Mouse (Mus musculus) embryo, embryonic 9.5 days (tissue): ENCODE results near the gene Lrrfip2.

Source experiments
- DNase-seq: peaks from one replicate; pipeline ENCODE4 v3.0.0-alpha.2; 2017; ENCODE audit errors: extremely low spot score

The Lrrfip2 gene

DNA sequence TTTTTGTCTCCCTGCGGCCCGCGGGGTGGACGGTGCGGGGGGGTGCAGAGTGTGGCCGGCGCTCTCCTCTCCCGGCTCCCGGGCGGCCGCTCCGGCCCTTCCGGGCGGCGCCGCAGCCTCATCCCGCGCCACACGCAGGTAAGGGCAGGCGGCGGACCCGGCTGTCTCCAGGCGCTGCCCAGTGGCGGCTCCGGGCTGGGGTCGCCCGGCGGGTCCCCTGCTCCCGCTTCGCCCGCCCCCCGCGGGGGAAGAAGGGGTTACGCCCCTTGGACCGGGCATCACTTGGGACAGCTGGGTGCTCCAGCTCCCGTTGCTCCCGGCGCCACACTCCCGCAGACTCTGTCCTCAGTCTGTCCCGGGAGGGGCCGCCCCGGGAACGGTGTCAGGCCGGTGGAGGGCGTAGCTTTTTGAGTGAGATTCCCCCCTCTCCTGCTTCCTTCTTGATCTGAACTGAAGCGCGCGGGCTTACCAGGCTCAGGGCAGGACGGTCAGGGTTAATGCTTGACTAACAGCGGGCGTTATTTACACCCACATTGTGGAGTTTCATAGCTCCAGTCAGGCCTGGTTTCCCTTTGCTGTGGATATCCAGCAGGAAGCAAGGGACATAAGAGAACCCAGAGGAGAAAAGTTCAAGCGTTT, 979 bp downstream of the Lrrfip2 start:
- no peak for DNase-seq

DNA sequence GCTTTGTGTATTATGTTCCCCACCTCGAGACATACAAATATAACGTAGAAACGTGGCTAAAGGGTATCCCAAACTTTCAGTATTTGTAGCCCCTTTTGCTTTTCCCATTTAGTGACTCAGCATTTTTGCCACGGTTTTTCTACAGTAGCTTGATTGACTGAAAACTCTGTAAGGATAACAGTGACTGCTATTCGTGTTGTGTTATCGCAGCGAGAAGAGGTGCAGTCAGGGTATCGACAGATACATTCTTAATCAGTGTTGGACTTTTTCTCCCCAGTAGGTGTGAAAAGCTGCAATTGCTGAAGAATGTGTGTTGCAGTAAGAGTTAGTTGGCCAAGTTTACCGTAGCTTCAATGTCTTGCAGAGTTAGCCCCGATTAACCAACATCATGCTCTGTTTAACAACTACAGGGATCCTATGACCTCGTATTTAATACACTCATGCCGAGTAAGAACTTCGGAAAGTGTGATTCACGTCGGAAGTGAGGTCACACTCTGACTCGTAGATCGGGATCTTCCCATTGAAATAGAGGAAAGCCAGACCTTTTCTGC, 1.6 kb downstream of the Lrrfip2 start:
- DNase-seq, result no peak

DNA sequence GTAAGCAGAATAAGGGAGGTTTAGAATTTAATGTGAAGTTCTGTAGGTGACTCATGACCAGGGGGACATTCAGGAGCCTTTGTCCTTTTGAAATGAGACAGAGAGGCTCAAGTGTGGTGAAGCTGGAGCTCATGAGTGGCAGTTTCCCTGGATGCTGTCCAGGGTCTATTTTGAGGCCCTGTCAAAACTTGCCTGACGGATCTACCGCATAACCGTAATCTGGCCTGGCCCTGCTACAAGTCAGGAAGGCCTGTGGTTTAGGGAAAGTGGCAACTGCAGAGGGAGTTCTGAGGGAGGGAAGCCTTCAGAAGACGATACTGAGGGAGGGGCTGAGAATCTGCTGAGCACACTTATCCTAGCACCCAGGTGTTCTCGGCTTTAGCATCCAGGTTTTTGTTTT, 5.1 kb downstream of the Lrrfip2 start:
- no peak for DNase-seq

DNA sequence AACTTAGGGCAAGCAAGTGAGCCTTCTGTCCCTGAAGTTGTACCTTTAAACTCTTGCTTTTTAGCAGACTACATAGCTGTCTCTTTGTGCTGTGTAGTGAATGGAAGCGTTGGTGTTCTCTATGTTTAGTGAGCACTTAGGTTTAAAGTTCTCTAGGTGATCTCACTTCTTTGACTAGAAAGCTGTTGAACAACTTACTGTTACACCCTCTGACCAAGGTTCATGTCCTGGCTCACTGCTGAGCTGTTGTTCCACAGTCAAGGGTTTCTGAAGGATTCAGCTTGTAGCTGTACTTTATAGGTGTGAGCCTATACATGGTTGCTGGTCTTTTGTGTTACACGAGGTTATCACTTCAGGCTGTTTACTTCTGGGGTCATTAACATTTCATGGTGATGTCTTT, 5.9 kb downstream of the Lrrfip2 start:
- no peak for DNase-seq

DNA sequence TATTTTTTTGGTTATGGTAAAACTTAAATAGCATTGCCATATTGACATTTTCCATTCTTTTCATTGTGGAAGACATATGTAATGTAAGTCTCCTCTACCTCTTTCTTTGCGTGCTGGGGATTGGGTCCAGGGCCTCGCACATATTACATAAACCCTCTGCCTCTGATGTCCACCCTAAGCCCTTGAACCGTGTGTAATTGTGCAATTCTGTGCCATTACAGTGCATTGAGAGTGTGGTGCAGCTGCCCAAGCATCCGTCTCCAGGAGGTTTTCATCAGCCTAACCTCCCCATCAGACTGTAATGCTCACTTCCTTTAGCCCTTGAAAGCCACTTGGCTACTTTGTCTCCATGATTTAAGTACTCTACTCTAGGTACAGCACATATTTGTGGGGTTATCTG, 7.0 kb downstream of the Lrrfip2 start:
- no peak for DNase-seq

DNA sequence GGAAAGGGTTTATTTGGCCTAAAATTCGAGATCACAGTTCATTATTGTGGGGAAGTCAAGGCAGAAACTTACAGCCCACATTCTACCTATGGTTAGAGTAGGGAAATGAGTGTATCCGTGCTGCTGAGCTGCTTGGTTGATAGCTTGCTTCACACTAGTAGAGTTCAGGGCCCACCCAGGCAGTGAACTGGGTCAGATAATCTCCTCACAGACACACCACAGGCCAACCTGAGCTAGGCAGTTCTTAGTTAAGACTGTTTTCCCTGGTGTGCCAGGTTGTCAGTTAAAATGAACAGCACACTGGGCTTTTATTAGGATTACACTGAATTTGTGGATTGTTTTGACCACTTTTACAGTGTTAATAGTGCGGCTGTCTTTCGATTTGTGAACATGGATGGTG, 9.3 kb downstream of the Lrrfip2 start:
- no peak for DNase-seq

DNA sequence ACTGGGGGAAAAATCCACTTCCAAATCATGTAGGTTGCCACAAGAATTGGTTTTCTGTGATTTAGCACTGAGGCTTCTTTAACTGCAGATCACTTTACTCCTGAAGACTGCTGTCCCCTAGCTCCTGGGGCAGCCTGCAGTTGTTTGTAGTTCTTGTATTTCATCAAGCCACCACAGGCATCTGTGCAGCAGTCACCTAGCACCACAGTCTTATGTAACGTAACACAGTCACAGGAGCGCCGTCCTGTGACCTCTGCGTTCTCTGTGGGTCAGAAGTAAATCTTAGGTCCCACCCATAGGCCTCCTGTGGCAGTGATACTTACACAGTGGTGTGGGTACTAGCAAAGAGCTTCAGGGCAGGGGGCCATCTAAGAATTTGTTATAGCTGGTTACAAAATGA, 10.4 kb downstream of the Lrrfip2 start:
- no peak for DNase-seq

DNA sequence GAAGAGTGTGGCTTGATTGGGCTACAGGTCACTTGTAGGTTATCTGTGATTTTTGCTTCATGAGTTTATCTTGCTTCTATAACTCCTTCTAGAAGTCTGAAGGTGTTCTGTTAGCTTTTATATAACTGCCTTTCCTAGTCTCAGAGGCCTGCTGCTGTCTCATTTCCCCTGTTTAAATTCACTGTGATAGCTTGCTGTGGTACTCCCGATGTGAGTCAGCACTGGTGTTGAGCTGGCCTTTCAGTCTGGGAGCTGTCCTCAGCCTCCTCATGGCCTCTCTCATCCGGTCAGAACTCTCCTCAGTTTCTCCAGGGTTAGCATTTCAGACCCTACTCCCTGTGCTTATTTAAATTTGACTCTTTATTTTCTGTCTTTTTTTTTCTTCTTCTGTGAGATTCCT, 12.7 kb downstream of the Lrrfip2 start:
- DNase-seq, result no peak

DNA sequence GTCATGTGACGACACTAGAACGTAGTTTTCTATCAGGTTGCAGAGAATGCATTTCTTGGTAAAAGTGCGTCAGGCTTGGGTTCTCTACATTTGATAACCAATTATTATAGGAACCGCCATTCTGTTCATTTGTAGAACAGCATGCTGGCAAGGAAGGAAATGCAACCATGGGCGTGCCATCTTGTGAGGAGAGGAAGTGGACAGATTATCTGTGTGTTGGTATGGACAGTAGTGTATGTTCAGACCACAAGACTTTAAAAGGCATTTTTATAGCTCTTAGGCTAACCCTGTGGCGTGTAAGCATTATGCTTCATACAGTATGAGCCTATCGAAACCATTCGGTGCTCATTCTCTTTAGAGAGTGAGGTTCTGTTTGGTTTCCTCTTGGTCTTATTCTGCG, 20.8 kb downstream of the Lrrfip2 start:
- DNase-seq, result no peak

DNA sequence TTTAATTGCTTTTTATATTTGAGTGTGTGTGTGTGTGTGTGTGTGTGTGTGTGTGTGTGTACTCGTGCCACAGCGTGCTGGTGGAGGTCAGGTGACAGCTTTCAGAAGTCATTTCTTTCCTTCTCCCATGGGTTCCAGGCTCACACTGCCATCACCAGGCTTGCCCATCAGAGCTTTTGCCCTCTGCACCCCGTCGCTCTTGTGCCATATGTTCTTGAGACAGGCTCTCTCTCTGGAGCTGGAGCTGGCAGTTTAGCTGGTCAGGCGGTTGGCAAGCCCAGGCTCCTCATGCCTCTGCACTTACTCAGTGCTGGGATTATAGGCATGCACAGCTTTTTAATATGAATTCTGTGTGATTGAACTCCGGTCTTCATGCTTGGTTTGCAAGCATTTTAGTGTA, 25.3 kb downstream of the Lrrfip2 start:
- DNase-seq, result no peak

DNA sequence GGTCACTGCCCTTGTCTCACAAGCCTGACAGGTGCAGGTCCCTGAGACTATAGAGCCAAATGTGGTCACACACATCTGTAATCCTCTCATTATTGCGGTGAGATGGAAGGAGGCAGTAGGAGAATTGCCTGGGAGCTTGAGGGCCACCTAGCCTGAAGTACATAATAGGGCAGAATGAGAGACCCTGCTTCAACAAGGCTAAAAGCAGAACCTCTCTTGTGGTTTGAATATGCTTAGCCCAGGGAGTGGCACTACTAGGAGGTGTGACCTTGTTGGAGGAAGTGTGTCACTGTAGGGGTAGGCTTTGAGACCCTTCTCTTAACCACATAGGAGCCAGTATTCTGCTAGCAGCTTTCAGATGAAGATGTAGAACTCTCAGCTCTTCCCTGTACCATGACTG, 26.0 kb downstream of the Lrrfip2 start:
- no peak for DNase-seq

DNA sequence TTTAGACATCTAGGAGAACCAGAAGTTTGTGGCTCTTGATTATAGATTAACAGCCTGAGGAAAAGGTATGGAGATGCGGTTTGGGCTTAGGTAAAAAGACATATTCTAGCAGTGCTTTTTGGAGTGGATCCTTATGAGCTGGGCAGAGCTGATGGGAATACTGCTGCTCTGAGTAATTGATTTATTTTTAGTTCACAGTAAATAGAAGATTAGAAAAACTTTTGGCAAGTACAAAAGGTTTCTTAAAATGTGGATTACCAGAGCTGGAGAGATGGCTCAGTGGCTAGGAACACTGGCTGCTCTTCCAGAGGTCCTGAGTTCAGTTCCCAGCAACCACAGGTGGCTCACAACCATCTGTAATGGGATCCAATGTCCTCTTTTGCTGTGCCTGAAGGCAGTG, 27.3 kb downstream of the Lrrfip2 start:
- no peak for DNase-seq

DNA sequence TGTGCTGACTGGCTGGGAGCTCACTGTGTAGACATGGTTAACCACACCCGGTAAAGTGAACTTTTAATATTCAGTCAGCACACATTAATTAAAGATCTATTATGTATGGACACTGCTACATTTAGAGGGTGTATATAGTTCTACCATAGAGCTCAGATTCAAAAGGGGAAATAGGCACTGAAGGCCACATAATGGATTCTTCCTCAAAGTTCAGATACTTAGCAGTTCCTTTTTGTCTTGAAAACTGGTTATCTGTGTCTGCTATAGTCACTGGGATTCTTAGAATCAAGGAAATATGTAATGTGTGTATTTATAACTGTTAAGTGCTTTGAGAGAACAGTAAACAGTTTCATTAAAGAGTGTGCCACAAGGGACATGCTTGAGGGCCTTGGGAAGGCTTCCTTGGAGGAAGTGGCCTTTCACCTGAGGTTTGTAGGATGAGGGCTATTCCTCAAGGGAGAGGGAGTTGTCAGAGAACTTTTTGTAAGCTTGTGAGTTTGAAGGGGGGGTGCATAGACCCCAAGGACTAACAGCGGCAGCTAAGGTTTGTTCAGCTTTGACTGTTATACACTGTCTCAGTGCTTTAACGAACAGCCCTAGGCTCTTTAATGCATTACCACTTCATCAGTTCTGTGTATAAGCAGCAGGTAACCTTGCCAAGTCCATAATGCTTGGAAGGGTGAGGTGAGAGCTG, 28.3 kb downstream of the Lrrfip2 start:
- DNase-seq, result no peak

DNA sequence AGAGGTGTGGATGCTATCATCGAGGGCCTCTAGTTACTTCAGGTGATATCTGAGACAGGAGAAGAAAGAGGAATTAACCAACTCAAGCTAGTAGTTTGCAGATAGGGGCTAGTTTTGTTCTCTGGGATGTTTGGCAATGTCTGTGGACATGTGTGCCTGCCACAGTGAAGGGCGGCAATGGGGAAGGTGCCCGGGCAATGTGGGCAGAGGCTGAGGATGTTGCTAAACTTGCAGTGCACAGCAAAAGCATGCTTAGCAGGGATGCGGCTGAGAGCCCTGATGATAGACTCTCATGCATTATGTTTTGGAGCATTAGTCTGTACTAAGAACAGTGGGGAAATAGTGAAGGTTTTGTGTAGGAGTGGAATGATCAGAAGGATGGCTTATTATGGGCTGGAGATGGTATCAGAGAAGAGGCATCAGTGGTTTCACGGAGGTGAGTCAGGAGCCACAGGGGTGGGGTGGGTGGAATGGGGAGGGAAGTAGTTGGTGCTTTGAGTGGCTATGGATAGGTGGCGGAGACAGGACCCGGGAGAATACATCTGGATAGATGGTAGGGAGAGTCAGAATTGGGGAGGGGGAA, 28.9 kb downstream of the Lrrfip2 start:
- DNase-seq, result no peak

DNA sequence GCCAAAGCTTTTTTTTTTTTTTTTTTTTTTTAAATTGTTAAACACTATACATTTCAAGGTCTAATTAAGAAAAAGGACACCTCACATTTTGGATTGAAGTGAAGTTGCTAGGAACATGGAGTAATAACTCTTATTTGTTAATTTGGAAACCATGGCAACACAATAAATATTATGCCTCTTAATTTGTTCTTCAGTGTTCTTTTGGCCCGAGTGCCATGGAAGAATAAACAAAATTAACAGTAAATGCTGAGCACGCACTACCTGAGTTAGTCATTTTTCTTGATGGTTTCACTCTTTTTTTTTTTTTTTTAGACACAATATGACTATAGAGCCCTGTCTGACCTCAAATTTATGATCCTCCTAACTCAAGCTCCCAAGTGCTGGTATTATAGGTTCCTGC, 30.6 kb downstream of the Lrrfip2 start:
- DNase-seq, result no peak

DNA sequence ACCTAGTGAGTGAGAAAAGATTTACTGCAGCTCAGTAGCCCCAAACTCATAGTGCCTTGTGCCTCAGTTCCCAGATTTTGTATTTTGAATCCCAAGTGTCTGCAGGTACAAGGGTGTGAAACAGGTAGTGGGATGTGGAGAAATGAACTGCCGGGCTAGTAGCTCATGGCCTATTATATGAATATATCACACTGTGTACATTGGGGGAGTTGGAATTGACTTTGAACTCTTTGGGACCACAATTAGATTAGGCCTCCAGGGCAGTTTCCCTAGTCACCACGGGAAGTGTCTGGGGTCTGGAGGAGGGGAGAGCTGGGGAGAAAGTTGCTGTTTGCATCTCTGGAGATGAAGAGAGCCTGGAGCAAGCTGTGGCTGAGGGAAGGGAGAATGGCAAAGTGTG, 31.0 kb downstream of the Lrrfip2 start:
- no peak for DNase-seq

DNA sequence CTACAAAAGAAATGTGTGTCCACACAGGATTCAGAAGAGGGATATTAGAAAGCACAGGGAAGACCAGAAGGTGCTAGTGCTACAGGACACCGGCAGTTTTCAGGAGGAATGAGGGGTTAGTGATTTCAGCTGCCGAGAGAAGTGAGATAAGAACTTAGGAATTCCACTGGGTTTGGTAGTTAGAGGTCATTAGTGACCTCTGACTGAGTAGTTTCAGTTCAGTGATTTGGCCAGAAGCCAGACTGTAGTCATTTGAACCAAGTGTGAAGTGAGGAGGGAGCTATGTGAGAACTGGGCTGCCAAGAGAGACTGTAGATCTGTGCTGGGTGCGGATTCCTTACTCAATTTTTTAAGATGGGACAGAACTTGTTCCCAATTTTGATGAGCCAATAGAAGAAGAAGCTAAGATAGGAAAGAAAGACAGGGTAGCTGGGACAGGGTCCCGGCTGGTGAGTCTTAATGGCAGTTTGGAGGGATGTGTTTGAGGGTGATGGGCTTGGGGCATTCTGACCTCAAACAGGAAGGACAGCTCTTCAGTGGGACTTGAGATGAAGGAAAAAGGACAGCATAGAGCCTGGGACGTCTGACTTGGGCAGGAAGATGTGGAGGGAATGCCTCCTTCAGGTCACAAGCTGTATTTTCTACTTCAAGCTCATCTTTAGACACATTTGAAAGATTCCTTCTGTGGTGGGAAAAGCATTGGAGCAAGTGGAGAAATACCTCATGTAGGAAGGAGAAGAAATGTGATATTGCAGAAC, 32.0 kb downstream of the Lrrfip2 start:
- no peak for DNase-seq

DNA sequence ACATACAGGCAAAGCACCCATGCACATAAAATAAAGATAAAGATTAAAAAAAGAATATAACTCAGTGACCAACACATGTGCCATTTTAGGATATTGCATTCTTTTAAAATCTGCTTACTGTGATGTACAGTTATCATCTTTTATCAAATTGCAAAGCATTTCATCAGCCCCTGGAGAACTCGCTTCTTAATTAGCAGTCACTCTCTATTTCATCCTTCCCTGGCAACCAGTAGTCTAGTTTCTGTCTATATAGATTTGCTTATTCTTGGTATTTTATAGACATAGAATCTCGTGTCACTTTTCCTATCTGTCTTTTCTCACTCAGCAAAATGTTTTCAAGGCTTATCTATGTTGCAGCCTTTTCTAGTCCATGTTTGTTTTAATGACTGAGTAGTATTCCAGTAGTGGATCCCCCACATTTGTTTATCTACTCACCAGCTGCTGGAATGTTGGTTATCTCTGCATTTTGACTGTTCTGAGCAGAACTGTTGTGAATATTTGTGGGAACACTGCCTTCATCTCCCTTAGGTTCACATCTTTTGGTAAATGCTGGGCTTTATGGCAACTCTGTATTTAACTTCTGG, 35.0 kb downstream of the Lrrfip2 start:
- no peak for DNase-seq

DNA sequence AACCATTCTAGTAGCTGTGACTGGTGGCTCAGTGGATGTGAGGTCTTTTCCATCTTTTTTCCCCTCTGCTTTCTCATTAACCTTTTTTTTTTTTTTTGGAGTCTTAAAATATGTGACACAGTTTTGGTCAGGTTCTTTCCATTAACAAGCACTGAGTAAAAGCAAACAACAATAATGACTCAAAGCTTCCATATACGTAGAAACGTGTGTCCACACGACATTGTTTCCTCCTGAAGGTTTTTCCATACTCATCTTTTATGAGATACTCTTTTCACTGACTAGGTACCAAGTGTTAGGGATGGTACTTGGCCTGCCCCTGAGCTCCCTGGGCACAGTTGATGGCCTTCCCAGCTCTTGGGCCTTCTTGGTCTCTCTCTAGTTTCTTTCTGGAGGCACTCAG, 35.6 kb downstream of the Lrrfip2 start:
- DNase-seq, result no peak

DNA sequence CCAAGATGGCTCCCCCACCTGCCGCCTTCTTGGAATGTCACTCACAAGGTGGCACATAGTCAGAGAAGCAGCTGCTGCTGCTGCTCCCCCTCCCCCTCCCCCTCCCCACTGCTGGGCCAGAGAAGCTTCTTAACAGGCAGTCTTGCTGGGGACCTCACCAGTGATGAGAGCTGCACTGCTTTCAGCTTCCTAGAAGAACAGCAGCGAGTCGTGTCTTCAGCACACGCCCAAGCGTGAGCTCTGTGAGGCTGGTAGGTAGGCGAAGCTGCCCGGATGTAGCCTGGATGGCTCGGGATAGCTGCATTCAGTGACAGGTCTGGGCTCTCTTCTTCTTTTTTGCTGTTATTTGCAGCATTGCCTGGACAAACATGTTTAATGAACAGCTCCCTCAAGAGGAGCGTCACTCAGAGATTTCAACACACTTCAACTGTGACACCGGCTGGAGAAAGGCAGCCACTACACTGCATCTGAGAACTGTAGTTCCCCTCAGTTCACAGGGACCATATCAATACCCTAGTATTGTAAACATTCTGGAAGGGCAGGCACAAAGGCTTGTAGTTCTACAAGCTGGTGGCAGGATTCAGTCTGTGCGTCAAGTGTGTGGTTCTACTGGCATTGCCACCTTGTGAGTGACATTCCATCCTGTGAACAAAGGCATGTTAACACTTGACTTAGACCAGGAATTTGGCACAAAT, 38.5 kb downstream of the Lrrfip2 start:
- no peak for DNase-seq

DNA sequence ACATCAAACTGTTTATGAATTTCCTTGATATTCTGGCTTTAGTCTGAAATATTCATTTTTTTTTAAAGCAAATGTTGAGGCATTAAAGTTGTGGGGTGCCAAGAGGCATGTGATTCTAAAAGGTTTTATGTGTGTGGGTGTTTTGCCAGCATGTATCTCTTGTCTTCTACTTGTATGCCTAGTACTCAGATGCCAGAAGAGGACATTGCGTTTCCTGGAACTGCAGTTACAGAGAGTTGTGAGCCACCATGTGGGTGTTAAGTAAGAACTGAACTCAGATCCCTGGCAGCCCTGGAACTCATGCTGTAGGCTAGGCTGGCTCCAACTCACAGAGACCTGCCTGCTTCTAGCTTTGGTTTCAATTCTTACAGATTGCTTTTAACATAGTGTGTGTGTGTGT, 42.2 kb downstream of the Lrrfip2 start:
- no peak for DNase-seq

DNA sequence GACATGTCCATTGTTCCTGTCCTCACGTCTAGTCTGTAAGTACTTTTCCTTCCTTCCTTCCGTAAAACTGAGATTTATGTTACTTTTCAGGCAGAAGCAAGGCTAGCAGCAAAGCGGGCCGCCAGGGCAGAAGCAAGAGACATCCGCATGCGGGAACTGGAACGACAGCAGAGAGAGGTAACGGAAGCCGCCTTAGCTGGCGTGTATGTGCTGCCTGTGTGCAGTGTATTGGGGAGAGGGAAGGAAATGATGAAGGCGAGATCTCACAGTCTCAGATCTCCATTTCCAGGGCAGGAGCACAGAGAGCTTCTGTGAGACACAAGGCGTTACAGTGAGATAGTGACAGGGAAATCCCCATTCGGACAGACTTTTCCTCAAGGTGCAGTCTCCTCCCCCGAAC, 43.8 kb downstream of the Lrrfip2 start:
- no peak for DNase-seq
